Mouse (Mus musculus) adrenal gland, postnatal 4 days (tissue): ENCODE data around the gene Thsd7a. TPM values are rescaled to one million over a fixed set of nuclear protein-coding genes. Genes with fewer than 3 reads are reported as not detected.

ENCODE experiments used
- DNase-seq, 2 experiments: peaks; one replicate each; pipeline ENCODE4 v3.0.0; 2021 to 2022; ENCODE audit warnings: low spot score in 2 of 2, mixed read lengths in 2 of 2
- total RNA-seq, 2 experiments: library from RNA; stranded (reverse); gene quantifications; 2 replicates each; pipeline ENCODE4 v1.2.3; 2021

The Thsd7a gene
- total RNA-seq, 2 experiments from 2014 or later = 12.4 to 19.4 TPM

- no peak for DNase-seq
Measured at GRCm38 (mm10) chr6:12517726-12518125, 231.5 kb downstream of the Thsd7a start.

GRCm38 (mm10) chr6:12506877-12507276, 242.3 kb downstream of the Thsd7a start:
- DNase-seq = no peak

- no peak for DNase-seq
Measured at GRCm38 (mm10) chr6:12503867-12504266, 245.3 kb downstream of the Thsd7a start.

- no peak for DNase-seq
Measured at GRCm38 (mm10) chr6:12500888-12501287, 248.3 kb downstream of the Thsd7a start.

GRCm38 (mm10) chr6:12499866-12500265, 249.3 kb downstream of the Thsd7a start:
- DNase-seq = no peak

GRCm38 (mm10) chr6:12493571-12493970, 255.6 kb downstream of the Thsd7a start:
- no peak for DNase-seq

GRCm38 (mm10) chr6:12488882-12489281, 260.3 kb downstream of the Thsd7a start:
- no peak for DNase-seq

GRCm38 (mm10) chr6:12481527-12482163, 267.6 kb downstream of the Thsd7a start:
- DNase-seq = no peak

GRCm38 (mm10) chr6:12478359-12478758, 270.9 kb downstream of the Thsd7a start:
- no peak for DNase-seq

GRCm38 (mm10) chr6:12470935-12471334, 278.3 kb downstream of the Thsd7a start:
- no peak for DNase-seq

GRCm38 (mm10) chr6:12467339-12468124, 281.7 kb downstream of the Thsd7a start:
- no peak for DNase-seq

GRCm38 (mm10) chr6:12458841-12459240, 290.4 kb downstream of the Thsd7a start:
- DNase-seq = no peak

- no peak for DNase-seq
Measured at GRCm38 (mm10) chr6:12457451-12457850, 291.8 kb downstream of the Thsd7a start.

- DNase-seq = no peak
Measured at GRCm38 (mm10) chr6:12454876-12455485, 294.2 kb downstream of the Thsd7a start.

GRCm38 (mm10) chr6:12454132-12454531, 295.1 kb downstream of the Thsd7a start:
- no peak for DNase-seq

GRCm38 (mm10) chr6:12448851-12449250, 300.4 kb downstream of the Thsd7a start:
- no peak for DNase-seq

GRCm38 (mm10) chr6:12445486-12445885, 303.7 kb downstream of the Thsd7a start:
- DNase-seq = no peak

GRCm38 (mm10) chr6:12439561-12439960, 309.6 kb downstream of the Thsd7a start:
- DNase-seq = no peak

GRCm38 (mm10) chr6:12419070-12419469, 330.1 kb downstream of the Thsd7a start:
- no peak for DNase-seq

GRCm38 (mm10) chr6:12416976-12417375, 332.2 kb downstream of the Thsd7a start:
- DNase-seq = no peak

- no peak for DNase-seq
Measured at GRCm38 (mm10) chr6:12404441-12404840, 344.8 kb downstream of the Thsd7a start.

- no peak for DNase-seq
Measured at GRCm38 (mm10) chr6:12402996-12403395, 346.2 kb downstream of the Thsd7a start.
